Mouse (Mus musculus): ENCODE results near the gene Rab1b. TPM values are rescaled to one million over a fixed set of nuclear protein-coding genes. Genes with fewer than 3 reads are reported as not detected.
A peak's percentile ranks its signal among the peaks of the same experiment; 100 is the strongest.
"Not testable (repeated sequence)": the region's sequence is repeated elsewhere in the genome, so short reads cannot be mapped to it uniquely, and the experiment has no call there.

Rab1b gene
- polyA plus RNA-seq (2016; fragmentation: Nextera tagmentation; extraction: Ambion mirVana) = 232 and 247 TPM in 2 replicates

- no peaks in the 10 kb centered on the region for H3K27me3 ChIP-seq
- H3K9me3 ChIP-seq = no peaks in the 10 kb centered on the region
- peaks cover 18% of the 10 kb centered on the region for H3K4me1 ChIP-seq
- peaks cover 70% of the 10 kb centered on the region for H3K36me3 ChIP-seq
- peak within 1 kb of the TSS; percentile 78 for H3K9ac ChIP-seq (replicated peaks)
- ATAC-seq (ENCODE audit: low FRiP score, low read depth) = peak; percentile 92
- H3K4me3 ChIP-seq = peak within 1 kb of the TSS; percentile 54
- H3K27ac ChIP-seq (replicated peaks) = peak within 1 kb of the TSS; percentile 93
- H3K4me2 ChIP-seq (replicated peaks) = peak within 1 kb of the TSS; percentile 82
- 0% methylated on average over 46 of the region's 46 CpGs for WGBS
These were observed at the start of gene Rab1b for GRCm38 (mm10) chr19:5106731-5107191. Rab1b (minus strand) TSS chr19:5107072.

GRCm38 (mm10) chr19:5152261-5152660 is 45.4 kb upstream of the Rab1b start:
- Histone ChIP-seq H3K27ac (replicated peaks) (no peak overlapping the region), H3K4me1 (no peaks in the 10 kb centered on the region), H3K9ac (replicated peaks) (no peak overlapping the region), H3K4me3 (no peak overlapping the region), H3K36me3 (peaks cover 37% of the 10 kb centered on the region), H3K9me3 (no peaks in the 10 kb centered on the region), H3K27me3 (no peaks in the 10 kb centered on the region), H3K4me2 (replicated peaks) (no peak overlapping the region)
- no peak for ATAC-seq (ENCODE audit: low FRiP score, low read depth)
- WGBS = 88% methylated on average over 6 of the region's 6 CpGs

- WGBS = 89% methylated on average over 5 of the region's 5 CpGs
- Histone ChIP-seq H3K4me1 (no peaks in the 10 kb centered on the region), H3K4me2 (replicated peaks) (no peak overlapping the region), H3K9ac (replicated peaks) (no peak overlapping the region), H3K27me3 (no peaks in the 10 kb centered on the region), H3K36me3 (peaks cover 37% of the 10 kb centered on the region), H3K9me3 (no peaks in the 10 kb centered on the region), H3K4me3 (no peak overlapping the region), H3K27ac (replicated peaks) (no peak overlapping the region)
- no peak for ATAC-seq (ENCODE audit: low FRiP score, low read depth)
These were observed 44.9 kb upstream of the Rab1b start for GRCm38 (mm10) chr19:5151741-5152140.

GRCm38 (mm10) chr19:5151331-5151730 is 44.5 kb upstream of the Rab1b start:
- Histone ChIP-seq H3K36me3 (peaks cover 41% of the 10 kb centered on the region), H3K4me1 (no peaks in the 10 kb centered on the region), H3K27me3 (no peaks in the 10 kb centered on the region), H3K9me3 (no peaks in the 10 kb centered on the region), H3K9ac (replicated peaks) (no peak overlapping the region), H3K4me3 (no peak overlapping the region), H3K27ac (replicated peaks) (no peak overlapping the region), H3K4me2 (replicated peaks) (no peak overlapping the region)
- 48% methylated on average over 3 of the region's 3 CpGs for WGBS
- ATAC-seq (ENCODE audit: low FRiP score, low read depth) = no peak

- Histone ChIP-seq H3K4me2 (replicated peaks) (no peak overlapping the region), H3K4me1 (no peaks in the 10 kb centered on the region), H3K9me3 (no peaks in the 10 kb centered on the region), H3K4me3 (no peak overlapping the region), H3K27me3 (no peaks in the 10 kb centered on the region), H3K9ac (replicated peaks) (no peak overlapping the region), H3K36me3 (peaks cover 32% of the 10 kb centered on the region), H3K27ac (replicated peaks) (no peak overlapping the region)
- WGBS = 90% methylated on average over 6 of the region's 6 CpGs
- no peak for ATAC-seq (ENCODE audit: low FRiP score, low read depth)
These were observed 43.5 kb upstream of the Rab1b start for GRCm38 (mm10) chr19:5150358-5150757.

GRCm38 (mm10) chr19:5149041-5149440 is 42.2 kb upstream of the Rab1b start:
- H3K27me3 ChIP-seq; H3K4me3 ChIP-seq; H3K4me2 ChIP-seq (replicated peaks); H3K27ac ChIP-seq (replicated peaks); H3K9me3 ChIP-seq; H3K4me1 ChIP-seq; ATAC-seq (ENCODE audit: low FRiP score, low read depth); H3K9ac ChIP-seq (replicated peaks): not testable (repeated sequence)
- 88% methylated on average over 4 of the region's 6 CpGs for WGBS
- peaks cover 36% of the 10 kb centered on the region for H3K36me3 ChIP-seq

- H3K4me3 ChIP-seq = 0 out of 2 replicates have a peak overlapping the region, but pooled peaks have one; percentile 1
- no peak overlapping the region for H3K4me2 ChIP-seq (replicated peaks)
- ATAC-seq (ENCODE audit: low FRiP score, low read depth) = no peak
- H3K9ac ChIP-seq (replicated peaks) = no peak overlapping the region
- H3K4me1 ChIP-seq = no peaks in the 10 kb centered on the region
- H3K27me3 ChIP-seq = no peaks in the 10 kb centered on the region
- H3K36me3 ChIP-seq = peaks cover 45% of the 10 kb centered on the region
- WGBS = 2% methylated on average over 2 of the region's 2 CpGs
- H3K9me3 ChIP-seq = no peaks in the 10 kb centered on the region
- no peak overlapping the region for H3K27ac ChIP-seq (replicated peaks)
These were observed 32.8 kb upstream of the Rab1b start for GRCm38 (mm10) chr19:5139640-5140039.

GRCm38 (mm10) chr19:5131237-5131636 is 24.4 kb upstream of the Rab1b start:
- Histone ChIP-seq H3K36me3 (peaks cover 25% of the 10 kb centered on the region), H3K9ac (replicated peaks) (no peak overlapping the region), H3K4me2 (replicated peaks) (no peak overlapping the region), H3K4me1 (no peaks in the 10 kb centered on the region), H3K27me3 (no peaks in the 10 kb centered on the region), H3K27ac (replicated peaks) (no peak overlapping the region), H3K9me3 (no peaks in the 10 kb centered on the region), H3K4me3 (no peak overlapping the region)
- ATAC-seq (ENCODE audit: low FRiP score, low read depth) = no peak
- 85% methylated on average over 4 of the region's 4 CpGs for WGBS

- no peaks in the 10 kb centered on the region for H3K27me3 ChIP-seq
- H3K27ac ChIP-seq (replicated peaks) = no peak overlapping the region; the same call in 1 of the 2 replicates
- ATAC-seq (ENCODE audit: low FRiP score, low read depth) = no peak
- peaks cover 16% of the 10 kb centered on the region for H3K36me3 ChIP-seq
- H3K4me3 ChIP-seq = no peak overlapping the region
- H3K9me3 ChIP-seq = no peaks in the 10 kb centered on the region
- H3K4me1 ChIP-seq = no peaks in the 10 kb centered on the region
- no peak overlapping the region for H3K9ac ChIP-seq (replicated peaks)
- 60% methylated on average over 1 of the region's 1 CpGs for WGBS
- no peak overlapping the region for H3K4me2 ChIP-seq (replicated peaks)
These were observed 22.9 kb upstream of the Rab1b start for GRCm38 (mm10) chr19:5129770-5130169.

GRCm38 (mm10) chr19:5124055-5124614 is 17.3 kb upstream of the Rab1b start:
- Histone ChIP-seq H3K27me3 (peaks cover 4% of the 10 kb centered on the region; the same call in 1 of the 2 replicates), H3K36me3 (no peaks in the 10 kb centered on the region), H3K4me1 (no peaks in the 10 kb centered on the region), H3K9me3 (no peaks in the 10 kb centered on the region), H3K9ac (replicated peaks) (no peak overlapping the region), H3K27ac (replicated peaks) (no peak overlapping the region), H3K4me2 (replicated peaks) (no peak overlapping the region), H3K4me3 (no peak overlapping the region)
- no peak for ATAC-seq (ENCODE audit: low FRiP score, low read depth)
- 80% methylated on average over 7 of the region's 7 CpGs for WGBS

- H3K9ac ChIP-seq (replicated peaks) = no peak overlapping the region
- WGBS = 83% methylated on average over 3 of the region's 3 CpGs
- ATAC-seq (ENCODE audit: low FRiP score, low read depth) = no peak
- H3K4me1 ChIP-seq = peaks cover 7% of the 10 kb centered on the region; the same call in 1 of the 2 replicates
- H3K4me2 ChIP-seq (replicated peaks) = no peak overlapping the region
- no peaks in the 10 kb centered on the region for H3K9me3 ChIP-seq
- H3K27ac ChIP-seq (replicated peaks) = no peak overlapping the region
- H3K27me3 ChIP-seq = peaks cover 8% of the 10 kb centered on the region; the same call in 1 of the 2 replicates
- no peaks in the 10 kb centered on the region for H3K36me3 ChIP-seq
- no peak overlapping the region for H3K4me3 ChIP-seq
These were observed 16.4 kb upstream of the Rab1b start for GRCm38 (mm10) chr19:5123241-5123640.

- Histone ChIP-seq H3K36me3 (no peaks in the 10 kb centered on the region), H3K4me1 (peaks cover 7% of the 10 kb centered on the region; the same call in 1 of the 2 replicates), H3K9ac (replicated peaks) (no peak overlapping the region), H3K27me3 (peaks cover 8% of the 10 kb centered on the region; the same call in 1 of the 2 replicates), H3K9me3 (no peaks in the 10 kb centered on the region), H3K27ac (replicated peaks) (no peak overlapping the region), H3K4me3 (no peak overlapping the region), H3K4me2 (replicated peaks) (no peak overlapping the region)
- 68% methylated on average over 10 of the region's 10 CpGs for WGBS
- no peak for ATAC-seq (ENCODE audit: low FRiP score, low read depth)
These were observed 15.6 kb upstream of the Rab1b start for GRCm38 (mm10) chr19:5122492-5122891.

- under 1% methylated on average over 18 of the region's 18 CpGs for WGBS
- peak; percentile 90; the same call in 1 of the 2 replicates for ATAC-seq (ENCODE audit: low FRiP score, low read depth)
These were observed 11.5 kb upstream of the Rab1b start, which contains the start of gene Klc2 for GRCm38 (mm10) chr19:5118384-5118698. Klc2 (minus strand) TSS chr19:5118560.

More at GRCm38 (mm10) chr19:5118384-5118698, 11.5 kb upstream of the Rab1b start, which contains the start of gene Klc2:
- H3K36me3 ChIP-seq = peaks cover 26% of the 10 kb centered on the region
- H3K4me1 ChIP-seq = peaks cover 15% of the 10 kb centered on the region
- peak within 1 kb of the TSS; percentile 90 for H3K27ac ChIP-seq (replicated peaks)
- H3K9ac ChIP-seq (replicated peaks) = peak within 1 kb of the TSS; percentile 86
- H3K27me3 ChIP-seq = peaks cover 8% of the 10 kb centered on the region; the same call in 1 of the 2 replicates
- H3K9me3 ChIP-seq = no peaks in the 10 kb centered on the region
- H3K4me3 ChIP-seq = peak within 1 kb of the TSS; percentile 86
- peak within 1 kb of the TSS; percentile 59 for H3K4me2 ChIP-seq (replicated peaks)

Data from midbrain, embryonic 12.5 days (tissue).